Mouse (Mus musculus) myocyte (in vitro differentiated cells): Measurements from ENCODE around the gene Vmn2r3.

Experiments
- CEBPB ChIP-seq: IDR thresholded peaks from 2 replicates; pipeline ENCODE4 v1.6.1; 2011; ENCODE audit warnings: mild to moderate bottlenecking, moderate library complexity; ENCODE audit not compliant: poor library complexity, insufficient read depth, severe bottlenecking
- E2F4 ChIP-seq: IDR thresholded peaks from one replicate; pipeline ENCODE4 v1.6.1; 2011; ENCODE audit warnings: mild to moderate bottlenecking, control low read depth, moderate library complexity; ENCODE audit not compliant: insufficient read depth
- MAX ChIP-seq: IDR thresholded peaks from one replicate; pipeline ENCODE4 v1.6.1; 2011; ENCODE audit warnings: low read depth, mild to moderate bottlenecking, control low read depth
- MYOD1 ChIP-seq, 3 experiments: IDR thresholded peaks; one replicate each; pipeline ENCODE4 v1.6.1; 2011; ENCODE audit warnings: control low read depth in 2 of 3, low read depth in 2 of 3, mild to moderate bottlenecking in 2 of 3, moderate library complexity in 1 of 3; ENCODE audit not compliant: insufficient read length in 2 of 3, control insufficient read depth in 1 of 3
- MYOG ChIP-seq, 3 experiments: IDR thresholded peaks; one replicate each; pipeline ENCODE4 v1.6.1; 2011; ENCODE audit warnings: control low read depth in 2 of 3, low read depth in 2 of 3, mild to moderate bottlenecking in 2 of 3; ENCODE audit not compliant: insufficient read length in 2 of 3, control insufficient read depth in 1 of 3, insufficient read depth in 1 of 3
- POLR2A ChIP-seq: IDR thresholded peaks from one replicate; pipeline ENCODE4 v1.6.1; 2011; ENCODE audit warnings: low read depth, mild to moderate bottlenecking, control low read depth, moderate library complexity; ENCODE audit not compliant: insufficient read length
- POLR2AphosphoS2 ChIP-seq: IDR thresholded peaks from one replicate; pipeline ENCODE4 v1.6.1; 2011; ENCODE audit warnings: low read depth, control low read depth; ENCODE audit not compliant: insufficient read length
- REST ChIP-seq: IDR thresholded peaks from one replicate; pipeline ENCODE4 v1.6.1; 2011; ENCODE audit warnings: mild to moderate bottlenecking, control low read depth, moderate library complexity; ENCODE audit not compliant: insufficient read depth, insufficient read length
- SRF ChIP-seq: IDR thresholded peaks from one replicate; pipeline ENCODE4 v1.6.1; 2011; ENCODE audit warnings: low read depth; ENCODE audit not compliant: control insufficient read depth, insufficient read length
- TCF12 ChIP-seq: IDR thresholded peaks from one replicate; pipeline ENCODE4 v1.6.1; 2011; ENCODE audit warnings: mild to moderate bottlenecking, control low read depth; ENCODE audit not compliant: poor library complexity, insufficient read depth, severe bottlenecking
- TCF3 ChIP-seq: IDR thresholded peaks from one replicate; pipeline ENCODE4 v1.6.1; 2011; ENCODE audit warnings: low read depth, control low read depth; ENCODE audit not compliant: insufficient read length
- USF1 ChIP-seq: IDR thresholded peaks from one replicate; pipeline ENCODE4 v1.6.1; 2011; ENCODE audit warnings: low read depth, mild to moderate bottlenecking, control low read depth, moderate library complexity

- TF ChIP-seq POLR2AphosphoS2: no peak
- TF ChIP-seq POLR2A: no peak
- no peak for TF ChIP-seq MAX
- no peak for TF ChIP-seq E2F4
- TF ChIP-seq USF1: no peak
- no peak for TF ChIP-seq MYOG (IDR thresholded peaks at IDR 0.05; ENCODE audit: control insufficient read depth in 1 of 3, insufficient read depth in 1 of 3, insufficient read length in 2 of 3, low read depth in 2 of 3)
- TF ChIP-seq MYOD1 (IDR thresholded peaks at IDR 0.05; ENCODE audit: control insufficient read depth in 1 of 3, insufficient read length in 2 of 3, low read depth in 2 of 3): no peak
- no peak for TF ChIP-seq TCF3
- TF ChIP-seq TCF12: no peak
- TF ChIP-seq REST: no peak
- TF ChIP-seq CEBPB: no peak
- TF ChIP-seq SRF: no peak
Measured at GRCm38 (mm10) chr3:64321824-64322223, 32.3 kb upstream of the Vmn2r3 start.
